Mouse (Mus musculus): ENCODE measurements around the gene Gm12169. TPM values are rescaled to one million over a fixed set of nuclear protein-coding genes. Genes with fewer than 3 reads are reported as not detected.

The Gm12169 gene
- not detected in 2 replicates for polyA plus RNA-seq (2015; fragmentation: Nextera tagmentation; extraction: Ambion mirVana)

GRCm38 (mm10) chr11:46523912-46524311 lies at the start of gene Gm12169:
Gene Gm12169 (plus strand): TSS chr11:46524212.

DNA sequence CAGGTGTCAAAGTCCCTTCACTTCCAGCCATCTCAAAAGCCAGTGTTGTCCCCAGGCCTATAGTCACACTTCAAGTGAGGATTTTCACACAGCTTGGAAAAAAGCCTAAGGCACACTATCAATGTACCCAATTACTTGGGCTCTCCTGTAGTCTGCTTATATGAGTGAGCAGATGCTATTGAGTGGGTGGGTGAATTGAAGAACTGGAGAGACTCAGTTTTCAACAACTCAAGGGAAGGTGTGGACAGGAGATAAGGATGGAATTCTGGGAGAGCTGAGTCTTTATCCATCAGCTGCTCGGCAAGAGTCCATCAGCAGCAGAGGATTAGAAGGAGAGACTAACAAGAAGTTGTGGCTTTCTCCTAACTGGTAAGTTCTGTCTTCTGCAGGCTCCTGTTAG lies 47.3 kb downstream of the Gm12169 start, which contains the start of gene BC053393:
Gene BC053393 (plus strand): TSS at position 210 of the 400 bp plus-strand sequence.

Other genes starting within 250 kb of the Gm12169 start
- gene Cyfip2, start 211.4 kb upstream of the Gm12169 start, polyA plus RNA-seq (2015; fragmentation: Nextera tagmentation; extraction: Ambion mirVana) = 1.1 and 1.7 TPM in 2 replicates
- 0.04 and 0.07 TPM in 2 replicates for gene Itk, start 134.7 kb upstream of the Gm12169 start, polyA plus RNA-seq (2015; fragmentation: Nextera tagmentation; extraction: Ambion mirVana)
- gene Fam71b, start 127.7 kb upstream of the Gm12169 start, polyA plus RNA-seq (2015; fragmentation: Nextera tagmentation; extraction: Ambion mirVana) = not detected in 2 replicates
- gene Med7, start 87.3 kb upstream of the Gm12169 start, polyA plus RNA-seq (2015; fragmentation: Nextera tagmentation; extraction: Ambion mirVana) = 36.2 and 38.5 TPM in 2 replicates
- 0.15 and 0.18 TPM in 2 replicates for gene Havcr2, start 69.3 kb upstream of the Gm12169 start, polyA plus RNA-seq (2015; fragmentation: Nextera tagmentation; extraction: Ambion mirVana)
- not detected in 2 replicates for gene BC053393, start 47.3 kb downstream of the Gm12169 start, polyA plus RNA-seq (2015; fragmentation: Nextera tagmentation; extraction: Ambion mirVana)
- not detected in 2 replicates for gene Dppa1, start 105.0 kb downstream of the Gm12169 start, polyA plus RNA-seq (2015; fragmentation: Nextera tagmentation; extraction: Ambion mirVana)
- gene Timd2, start 182.8 kb downstream of the Gm12169 start, polyA plus RNA-seq (2015; fragmentation: Nextera tagmentation; extraction: Ambion mirVana) = not detected in 2 replicates
- gene Havcr1, start 210.9 kb downstream of the Gm12169 start, polyA plus RNA-seq (2015; fragmentation: Nextera tagmentation; extraction: Ambion mirVana) = 0.10 TPM in 1 of 2 replicates, not detected in the other